Mouse (Mus musculus): Measurements from ENCODE around the gene Nup98. TPM values are rescaled to one million over a fixed set of nuclear protein-coding genes. Genes with fewer than 3 reads are reported as not detected.

The Nup98 gene
- total and polyA plus RNA-seq, 3 experiments = 24.6 to 37.1 (median 25.0) TPM

DNA sequence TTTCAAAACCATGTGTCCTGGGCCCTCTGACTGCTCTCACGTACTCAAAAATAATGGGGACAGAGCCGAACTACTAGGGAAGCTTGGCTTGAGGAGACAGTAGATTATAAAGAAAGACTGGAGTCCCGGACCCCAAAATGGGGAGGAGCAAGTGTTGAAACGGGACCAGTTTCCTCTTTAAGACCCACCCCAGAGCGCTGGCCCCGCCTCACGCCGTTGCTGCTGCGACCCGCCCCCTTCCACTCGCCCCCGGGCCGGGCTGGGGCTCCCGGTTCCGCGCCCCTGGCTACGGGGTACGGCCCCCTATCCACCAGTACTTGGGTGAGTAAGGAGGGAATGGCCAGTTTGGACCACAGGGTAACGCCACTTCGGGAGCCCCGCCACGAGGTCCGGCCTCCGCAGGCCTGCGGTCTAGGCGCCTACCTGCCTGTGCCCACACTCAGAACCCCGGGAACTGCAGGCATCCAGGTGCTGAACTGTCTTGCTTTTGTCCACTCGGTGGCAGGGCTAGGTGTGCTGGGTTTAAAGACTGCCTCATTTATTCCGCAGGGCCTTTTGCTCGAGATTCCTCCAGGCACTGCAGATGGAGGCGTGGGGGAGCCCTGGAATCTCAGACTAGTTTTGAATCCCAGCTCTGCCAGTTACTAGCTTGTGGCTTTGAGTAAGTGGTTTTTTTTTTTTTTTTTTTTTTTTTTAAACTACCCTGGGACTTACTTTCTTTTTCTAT is 13.0 kb upstream of the Nup98 start:
- H3K9me3 ChIP-seq (replicated peaks; ENCODE audit: low read length) = no peaks in the 10 kb centered on the region
- dilution Hi-C loops (cut with MboI; ENCODE audit: extremely low pct_ligation_motif_present, extremely low pct_unique_long_range_greater_than_20kb, low sequenced_read_pairs) (no loop called here), in situ Hi-C loops (cut with MboI; ENCODE audit: low pct_ligation_motif_present, low pct_unique_long_range_greater_than_20kb, low sequenced_read_pairs) (no loop called here)
- H3K36me3 ChIP-seq (replicated peaks in 1 of 2; ENCODE audit: control insufficient read depth in 1 of 2, insufficient read depth in 1 of 2, low read length in 1 of 2) = peaks cover 0 to 20% of the 10 kb centered on the region in 2 experiments
- peak overlapping the region in 2 of 3 experiments; percentile 21 to 47 for H3K4me3 ChIP-seq (replicated peaks in 1 of 3; ENCODE audit: low read depth in 2 of 3, low read length in 2 of 3, poor library complexity in 1 of 3)
- no peak for DNase-seq (ENCODE audit: extremely low read depth)
- peaks cover 0 to 9% of the 10 kb centered on the region in 2 experiments; a peak in 2 of 4 replicates for H3K4me1 ChIP-seq (ENCODE audit: control insufficient read depth in 1 of 2, insufficient read depth in 2 of 2)
- no peaks in the 10 kb centered on the region for H3K27me3 ChIP-seq (replicated peaks)
- no peaks in the 10 kb centered on the region for H3K79me2 ChIP-seq (replicated peaks; ENCODE audit: control insufficient read depth, extremely low read depth, insufficient read depth, poor library complexity, severe bottlenecking)
- H3K4me2 ChIP-seq (ENCODE audit: insufficient read depth, low read depth, poor library complexity, severe bottlenecking) = no peak overlapping the region
- TF ChIP-seq GABPA (IDR thresholded peaks at IDR 0.05; ENCODE audit: insufficient replicate concordance, low read depth, low read length) (no peak), MYC (IDR thresholded peaks at IDR 0.05; ENCODE audit: low read depth, low read length) (no peak), ZNF384 (IDR thresholded peaks at IDR 0.05; ENCODE audit: low read depth, low read length) (peak; percentile 37)
- H3K27ac ChIP-seq (ENCODE audit: insufficient read depth, low read depth) = no peak overlapping the region
- no peak overlapping the region for H3K9ac ChIP-seq (ENCODE audit: insufficient read depth, low read depth)

DNA sequence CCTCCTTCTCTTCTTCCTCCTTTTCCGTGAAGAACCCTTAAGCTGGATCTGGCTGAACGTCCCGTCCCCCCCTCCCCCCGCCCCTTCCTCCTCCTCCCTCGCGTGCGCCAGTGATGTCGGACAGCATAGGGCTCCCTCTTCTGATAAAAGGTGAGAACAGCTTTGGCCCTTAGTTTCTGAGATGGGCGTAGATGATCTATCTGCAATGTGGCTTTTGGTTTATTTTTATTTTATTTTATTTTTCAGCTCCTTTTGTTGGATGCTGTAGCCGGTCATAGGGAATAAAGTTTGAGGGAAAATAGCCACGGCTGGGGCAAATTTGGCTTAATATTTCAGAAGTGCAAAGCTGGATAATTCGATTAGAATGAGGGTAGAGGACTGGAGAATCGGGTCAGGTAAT is 12.4 kb upstream of the Nup98 start:
- Histone ChIP-seq H3K9ac (ENCODE audit: insufficient read depth, low read depth) (no peak overlapping the region), H3K27me3 (replicated peaks) (no peaks in the 10 kb centered on the region)
- in situ Hi-C loops (cut with MboI; ENCODE audit: low pct_ligation_motif_present, low pct_unique_long_range_greater_than_20kb, low sequenced_read_pairs) = no loop called here

GRCm38 (mm10) chr7:102221899-102222298 is 11.9 kb upstream of the Nup98 start:
- dilution Hi-C loops (cut with MboI; ENCODE audit: extremely low pct_ligation_motif_present, extremely low pct_unique_long_range_greater_than_20kb, low sequenced_read_pairs) = no loop called here
- Histone ChIP-seq H3K4me3 (replicated peaks in 1 of 3; ENCODE audit: low read depth in 2 of 3, low read length in 2 of 3, poor library complexity in 1 of 3) (no peak overlapping the region), H3K4me1 (ENCODE audit: control insufficient read depth in 1 of 2, insufficient read depth in 2 of 2) (peaks cover 0 to 9% of the 10 kb centered on the region in 2 experiments; a peak in 2 of 4 replicates), H3K27me3 (replicated peaks) (no peaks in the 10 kb centered on the region), H3K4me2 (ENCODE audit: insufficient read depth, low read depth, poor library complexity, severe bottlenecking) (peak overlapping the region; percentile 57; the same call in 1 of the 2 replicates), H3K9me3 (replicated peaks; ENCODE audit: low read length) (no peaks in the 10 kb centered on the region), H3K36me3 (replicated peaks in 1 of 2; ENCODE audit: control insufficient read depth in 1 of 2, insufficient read depth in 1 of 2, low read length in 1 of 2) (peaks cover 0 to 11% of the 10 kb centered on the region in 2 experiments), H3K9ac (ENCODE audit: insufficient read depth, low read depth) (no peak overlapping the region), H3K27ac (ENCODE audit: insufficient read depth, low read depth) (no peak overlapping the region), H3K79me2 (replicated peaks; ENCODE audit: control insufficient read depth, extremely low read depth, insufficient read depth, poor library complexity, severe bottlenecking) (no peaks in the 10 kb centered on the region)
- TF ChIP-seq IRF4 (IDR thresholded peaks at IDR 0.05; ENCODE audit: low read depth, low read length) (no peak), POLR2A (IDR thresholded peaks at IDR 0.05; ENCODE audit: low read depth, low read length) (no peak)
- in situ Hi-C loops (cut with MboI; ENCODE audit: low pct_ligation_motif_present, low pct_unique_long_range_greater_than_20kb, low sequenced_read_pairs) = no loop called here
- DNase-seq (ENCODE audit: extremely low read depth) = no peak

More for the DNA sequence above, 12.4 kb upstream of the Nup98 start:
- Histone ChIP-seq H3K4me2 (ENCODE audit: insufficient read depth, low read depth, poor library complexity, severe bottlenecking) (peak overlapping the region; percentile 57; the same call in 1 of the 2 replicates), H3K79me2 (replicated peaks; ENCODE audit: control insufficient read depth, extremely low read depth, insufficient read depth, poor library complexity, severe bottlenecking) (no peaks in the 10 kb centered on the region), H3K9me3 (replicated peaks; ENCODE audit: low read length) (no peaks in the 10 kb centered on the region), H3K27ac (ENCODE audit: insufficient read depth, low read depth) (no peak overlapping the region), H3K4me1 (ENCODE audit: control insufficient read depth in 1 of 2, insufficient read depth in 2 of 2) (peaks cover 0 to 9% of the 10 kb centered on the region in 2 experiments; a peak in 2 of 4 replicates), H3K36me3 (replicated peaks in 1 of 2; ENCODE audit: control insufficient read depth in 1 of 2, insufficient read depth in 1 of 2, low read length in 1 of 2) (peaks cover 0 to 14% of the 10 kb centered on the region in 2 experiments), H3K4me3 (replicated peaks in 1 of 3; ENCODE audit: low read depth in 2 of 3, low read length in 2 of 3, poor library complexity in 1 of 3) (peak overlapping the region in 2 of 3 experiments; percentile 21 to 47)
- DNase-seq (ENCODE audit: extremely low read depth) = peak; percentile 67
- TF ChIP-seq MAZ (IDR thresholded peaks at IDR 0.05; ENCODE audit: low read depth, low read length) (0 out of 2 replicates have a peak, but pooled peaks have one; percentile 21), RAD21 (IDR thresholded peaks at IDR 0.05; ENCODE audit: low read depth, low read length) (peak; percentile 34), MEF2A (IDR thresholded peaks at IDR 0.05; ENCODE audit: borderline replicate concordance, low read depth, low read length) (no peak), ZMIZ1 (IDR thresholded peaks at IDR 0.05; ENCODE audit: low read depth, low read length) (no peak), CTCF (conservative IDR thresholded peaks at IDR 0.05 in 1 of 2, IDR thresholded peaks at IDR 0.05 in 1 of 2; ENCODE audit: low read depth in 2 of 2, low read length in 2 of 2) (peak in 1 of 2 experiments; percentile 58; a peak in 2 of 4 replicates), BHLHE40 (IDR thresholded peaks at IDR 0.05; ENCODE audit: low read depth, low read length) (peak; percentile 56)
- dilution Hi-C loops (cut with MboI; ENCODE audit: extremely low pct_ligation_motif_present, extremely low pct_unique_long_range_greater_than_20kb, low sequenced_read_pairs) = no loop called here

Data from CH12.LX (cell line).